In the genomic region with DNA sequence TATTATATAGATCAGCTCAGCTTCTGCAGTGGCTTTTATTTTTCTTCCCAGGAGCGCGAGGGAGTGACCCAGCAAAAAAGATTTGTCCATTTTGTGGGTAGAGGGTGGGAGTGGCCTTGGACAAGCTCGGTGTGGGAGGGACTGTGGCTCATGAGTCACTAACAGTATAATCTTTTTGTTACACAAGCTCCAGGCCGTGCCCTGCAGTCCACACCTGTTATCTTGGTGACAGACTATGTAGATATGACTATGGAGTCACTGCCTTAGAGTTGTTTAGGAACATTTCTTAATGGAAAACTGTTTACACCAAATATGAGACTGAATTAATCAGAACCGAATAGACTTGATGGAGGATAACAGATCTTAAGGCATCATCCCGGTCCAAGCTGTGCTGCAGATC, we compare ENCODE assay signal across 12 mouse cellular contexts. TPM values are rescaled to one million over a fixed set of nuclear protein-coding genes. Genes with fewer than 3 reads are reported as not detected.
DNase-seq lines count a peak whose midpoint lies in the region; ATAC-seq and TF ChIP-seq lines count a peak whose summit lies in the region.
"Had no signal": no experiment of that assay in that cellular context is flagged by ENCODE, and none has a peak within 500 bp of the region (broad histone marks: within the 10 kb centered on the region; RNA-seq: fewer than 3 reads in every experiment).

No protein-coding gene starts in this region.

- H3K9ac ChIP-seq in liver, postnatal 0 days (replicated peaks) = no peak overlapping the region
- H3K9ac ChIP-seq in stomach, embryonic 14.5 days (replicated peaks; ENCODE audit: low read depth, low read length) = no peak overlapping the region
- H3K9ac ChIP-seq: embryonic facial prominence, embryonic 15.5 days; limb, embryonic 15.5 days had no signal

- no peak for TF ChIP-seq POLR2A in lung, adult 2 months (IDR thresholded peaks at IDR 0.05; ENCODE audit: borderline replicate concordance, extremely low read depth, low read depth, low read length)

- WGBS in lung, adult 2 months = 44% methylated on average over 6 of the region's 6 CpGs
- WGBS in liver, postnatal 0 days (ENCODE audit: insufficient replicate concordance) = 28% methylated on average over 6 of the region's 6 CpGs
- WGBS in stomach, embryonic 14.5 days = 46% methylated on average over 6 of the region's 6 CpGs

- peak; percentile 67 to 82 for DNase-seq in lung, adult 18-20 months
- no peak for DNase-seq in lung, adult 2 months
- peak; percentile 56 to 64 for DNase-seq in adrenal gland, postnatal 36 days
- no peak for DNase-seq in liver, postnatal 0 days
- DNase-seq in left cerebral cortex, adult 9 months (ENCODE audit: low spot score in 2 of 2) = no peak
- no peak for DNase-seq in Muller cell, postnatal 12 days (ENCODE audit: inconsistent ontology term)
- no peak for DNase-seq in thymus, postnatal 10 days (ENCODE audit: low spot score in 2 of 2)
- DNase-seq: cerebellum, adult 2 months; kidney, adult 11 months had no signal

- no peaks in the 10 kb centered on the region for H3K36me3 ChIP-seq in liver, postnatal 0 days (replicated peaks; ENCODE audit: insufficient read depth, low read length)
- H3K36me3 ChIP-seq in stomach, embryonic 14.5 days (ENCODE audit: control insufficient read depth, insufficient read depth, low read length) = no peaks in the 10 kb centered on the region
- H3K36me3 ChIP-seq: embryonic facial prominence, embryonic 15.5 days; limb, embryonic 15.5 days had no signal

- no peaks in the 10 kb centered on the region for H3K27me3 ChIP-seq in liver, postnatal 0 days (ENCODE audit: insufficient read depth, low read length)
- no peaks in the 10 kb centered on the region for H3K27me3 ChIP-seq in stomach, embryonic 14.5 days (ENCODE audit: control insufficient read depth, insufficient read depth, low read length)
- H3K27me3 ChIP-seq: embryonic facial prominence, embryonic 15.5 days; limb, embryonic 15.5 days had no signal

- no peak overlapping the region for H3K27ac ChIP-seq in liver, postnatal 0 days (ENCODE audit: low read depth)
- H3K27ac ChIP-seq in stomach, embryonic 14.5 days (ENCODE audit: low read length) = no peak overlapping the region
- H3K27ac ChIP-seq: embryonic facial prominence, embryonic 15.5 days had no signal

- ATAC-seq in liver, postnatal 0 days = peak; percentile 43; the same call in 1 of the 2 replicates
- ATAC-seq in stomach, embryonic 14.5 days (ENCODE audit: insufficient number of reproducible peaks, insufficient read depth, low FRiP score, low read depth) = peak; percentile 73

- H3K9me3 ChIP-seq in liver, postnatal 0 days (ENCODE audit: low read length) = no peaks in the 10 kb centered on the region
- no peaks in the 10 kb centered on the region for H3K9me3 ChIP-seq in stomach, embryonic 14.5 days (ENCODE audit: control insufficient read depth, low read depth, low read length)
- H3K9me3 ChIP-seq: embryonic facial prominence, embryonic 15.5 days; limb, embryonic 15.5 days had no signal

- no peak for TF ChIP-seq CTCF in lung, adult 2 months (IDR thresholded peaks at IDR 0.05; ENCODE audit: insufficient read depth, low read length)
- no peak for TF ChIP-seq CTCF in liver, postnatal 0 days (IDR thresholded peaks at IDR 0.05; ENCODE audit: low read depth)

- TF ChIP-seq EP300 in liver, postnatal 0 days (IDR thresholded peaks at IDR 0.05; ENCODE audit: low read depth) = no peak

- H3K4me2 ChIP-seq in liver, postnatal 0 days (ENCODE audit: low read depth, low read length) = no peak overlapping the region
- no peak overlapping the region for H3K4me2 ChIP-seq in stomach, embryonic 14.5 days (replicated peaks; ENCODE audit: low read depth, low read length)
- H3K4me2 ChIP-seq: embryonic facial prominence, embryonic 15.5 days; limb, embryonic 15.5 days had no signal

- H3K4me1 ChIP-seq in lung, adult 2 months (ENCODE audit: control insufficient read depth, insufficient read depth, low read length) = peaks cover 4% of the 10 kb centered on the region
- H3K4me1 ChIP-seq in liver, postnatal 0 days (ENCODE audit: insufficient read depth) = peaks cover 14% of the 10 kb centered on the region
- peaks cover 24% of the 10 kb centered on the region for H3K4me1 ChIP-seq in stomach, embryonic 14.5 days (ENCODE audit: control insufficient read depth, insufficient read depth, low read length)

- no peak overlapping the region for H3K4me3 ChIP-seq in lung, adult 2 months (replicated peaks; ENCODE audit: extremely low read depth, low read depth, low read length)
- no peak overlapping the region for H3K4me3 ChIP-seq in liver, postnatal 0 days (ENCODE audit: low read depth, low read length)
- H3K4me3 ChIP-seq in stomach, embryonic 14.5 days (ENCODE audit: low read depth, low read length) = no peak overlapping the region
- H3K4me3 ChIP-seq: embryonic facial prominence, embryonic 15.5 days; limb, embryonic 15.5 days had no signal

RNA-seq across cellular contexts. Expression of gene Lypd6b, which starts 26.5 kb away (rescaled TPM):
- polyA plus RNA-seq in lung, adult 2 months (2012; rRNA removed) = 1.0 and 1.5 TPM in 2 replicates
- total RNA-seq in adrenal gland, postnatal 36 days (2021) = under 1 TPM in 1 of 2 experiments, not detected in 1; 0.86 TPM
- not detected in 2 replicates for polyA plus RNA-seq in liver, postnatal 0 days (2015; fragmentation: Nextera tagmentation; extraction: Ambion mirVana)
- 29.4 and 29.6 TPM in 2 replicates for polyA plus RNA-seq in stomach, embryonic 14.5 days (2014; fragmentation: Nextera tagmentation; extraction: Ambion mirVana)

Comparison
In these comparisons a context has a peak if more than half of its experiments do, and no peak if none do; other contexts are left out.
1. DNase-seq: peak in lung, adult 18-20 months (2 of 2) and adrenal gland, postnatal 36 days (2 of 2); none in lung, adult 2 months (single experiment), liver, postnatal 0 days (single experiment), left cerebral cortex, adult 9 months (0 of 2), Muller cell, postnatal 12 days (single experiment) and thymus, postnatal 10 days (0 of 2).
2. RNA of gene Lypd6b, which starts 26.5 kb away (polyA plus RNA-seq): 29.4 to 29.6 TPM in stomach, embryonic 14.5 days; 1.0 to 1.5 TPM in lung, adult 2 months and not detected in liver, postnatal 0 days; every median in the first group is over 10 times any median in the second.